Mouse (Mus musculus) MEL (cell line): ENCODE data around the gene Cachd1. TPM values are rescaled to one million over a fixed set of nuclear protein-coding genes. Genes with fewer than 3 reads are reported as not detected.

Experiments used
- DNase-seq: peaks from one replicate; pipeline ENCODE4 v3.0.0; 2011; ENCODE audit warnings: low read depth, low spot score
- H3K27ac ChIP-seq: 2 replicates; pipeline ENCODE4 v1.5.1; 2012; ENCODE audit warnings: low read depth, mild to moderate bottlenecking, control low read depth, low read length, moderate library complexity; ENCODE audit not compliant: control insufficient read depth
- H3K27me3 ChIP-seq, 2 experiments: fragments of 150-350 bp in 1 of 2; sonication (generic) in 1 of 2; 2 replicates each; pipeline ENCODE4 v1.6.1; 2012; ENCODE audit warnings: low read length in 2 of 2, mild to moderate bottlenecking in 2 of 2, improper control_type of control experiment in 1 of 2, moderate library complexity in 1 of 2; ENCODE audit not compliant: insufficient read depth in 2 of 2, control insufficient read depth in 1 of 2
- H3K36me3 ChIP-seq, 2 experiments: 2 replicates each; pipeline ENCODE4 v1.6.1; 2012 to 2014; ENCODE audit warnings: low read length in 2 of 2, improper control_type of control experiment in 1 of 2, inconsistent platforms in 1 of 2, mild to moderate bottlenecking in 1 of 2; ENCODE audit not compliant: insufficient read depth in 2 of 2, control insufficient read depth in 1 of 2
- H3K4me1 ChIP-seq, 2 experiments: fragments of 150-350 bp in 1 of 2; sonication (generic) in 1 of 2; 2 replicates each; pipeline ENCODE4 v1.6.1; 2012; ENCODE audit warnings: low read length in 2 of 2, improper control_type of control experiment in 1 of 2, mild to moderate bottlenecking in 1 of 2; ENCODE audit not compliant: insufficient read depth in 2 of 2, control insufficient read depth in 1 of 2
- H3K4me3 ChIP-seq, 2 experiments: fragments of 150-350 bp in 1 of 2; sonication (generic) in 1 of 2; 2 replicates each; pipeline ENCODE4 v1.5.1; 2012; ENCODE audit warnings: low read depth in 2 of 2, low read length in 2 of 2, mild to moderate bottlenecking in 2 of 2, moderate library complexity in 2 of 2, control low read depth in 1 of 2, improper control_type of control experiment in 1 of 2; ENCODE audit not compliant: control insufficient read depth in 1 of 2, insufficient read depth in 1 of 2
- H3K79me2 ChIP-seq: 2 replicates; pipeline ENCODE4 v1.6.1; 2012; ENCODE audit warnings: mild to moderate bottlenecking, low read length, moderate library complexity; ENCODE audit not compliant: control insufficient read depth, poor library complexity, insufficient read depth
- H3K9ac ChIP-seq: 2 replicates; pipeline ENCODE4 v1.6.1; 2012; ENCODE audit warnings: low read depth, mild to moderate bottlenecking, control low read depth, low read length, moderate library complexity; ENCODE audit not compliant: control insufficient read depth, poor library complexity, severe bottlenecking
- H3K9me3 ChIP-seq: fragments of 150-350 bp; sonication (generic); replicated peaks from 2 replicates; pipeline ENCODE4 v1.6.1; 2012; ENCODE audit warnings: mild to moderate bottlenecking, low read length, improper control_type of control experiment, moderate library complexity; ENCODE audit not compliant: insufficient read depth
- CTCF ChIP-seq, 3 experiments: IDR thresholded peaks in 2 of 3; conservative IDR thresholded peaks in 1 of 3; 2 replicates each; pipeline ENCODE4 v1.5.1; 2011 to 2012; ENCODE audit warnings: low read length in 3 of 3, low read depth in 2 of 3, mild to moderate bottlenecking in 2 of 3, improper control_type of control experiment in 1 of 3, inconsistent platforms in 1 of 3, mixed read lengths in 1 of 3, moderate library complexity in 1 of 3; ENCODE audit not compliant: control insufficient read depth in 1 of 3, insufficient read depth in 1 of 3, poor library complexity in 1 of 3, severe bottlenecking in 1 of 3
- E2F4 ChIP-seq: IDR thresholded peaks from 2 replicates; pipeline ENCODE4 v1.6.1; 2011; ENCODE audit warnings: low read depth, low read length, improper control_type of control experiment, borderline replicate concordance
- HCFC1 ChIP-seq: IDR thresholded peaks from 2 replicates; pipeline ENCODE4 v1.6.1; 2012; ENCODE audit warnings: low read depth, mild to moderate bottlenecking, inconsistent platforms, low read length, improper control_type of control experiment, moderate library complexity
- KAT2A ChIP-seq: conservative IDR thresholded peaks from 2 replicates; pipeline ENCODE4 v1.6.1; 2012; ENCODE audit warnings: low read depth, low read length, improper control_type of control experiment, inconsistent platforms
- MAX ChIP-seq: IDR thresholded peaks from 2 replicates; pipeline ENCODE4 v1.6.1; 2011; ENCODE audit warnings: low read length, improper control_type of control experiment
- MXI1 ChIP-seq: IDR thresholded peaks from 2 replicates; pipeline ENCODE4 v1.6.1; 2011; ENCODE audit warnings: mild to moderate bottlenecking, low read depth, low read length, improper control_type of control experiment
- NRF1 ChIP-seq: IDR thresholded peaks from 2 replicates; pipeline ENCODE4 v1.6.1; 2014; ENCODE audit warnings: low read depth, mild to moderate bottlenecking, inconsistent platforms, low read length, improper control_type of control experiment, moderate library complexity; ENCODE audit not compliant: poor library complexity, insufficient read depth, severe bottlenecking
- POLR2A ChIP-seq, 2 experiments: IDR thresholded peaks; 2 replicates each; pipeline ENCODE4 v1.6.1; 2011 to 2012; ENCODE audit warnings: low read length in 2 of 2, mild to moderate bottlenecking in 2 of 2, control low read depth in 1 of 2, improper control_type of control experiment in 1 of 2, low read depth in 1 of 2, moderate library complexity in 1 of 2; ENCODE audit not compliant: control insufficient read depth in 1 of 2, insufficient read depth in 1 of 2, poor library complexity in 1 of 2
- SIN3A ChIP-seq: IDR thresholded peaks from 2 replicates; pipeline ENCODE4 v1.6.1; 2012; ENCODE audit warnings: low read length, improper control_type of control experiment, inconsistent platforms
- SMC3 ChIP-seq: IDR thresholded peaks from 2 replicates; pipeline ENCODE4 v1.6.1; 2011; ENCODE audit warnings: low read depth, low read length, improper control_type of control experiment
- TAL1 ChIP-seq: IDR thresholded peaks from 2 replicates; pipeline ENCODE4 v1.6.1; 2012; ENCODE audit warnings: mild to moderate bottlenecking, inconsistent platforms, low read length, moderate library complexity, mixed read lengths
- ZC3H11A ChIP-seq: IDR thresholded peaks from 2 replicates; pipeline ENCODE4 v1.6.1; 2012; ENCODE audit warnings: low read depth, mild to moderate bottlenecking, inconsistent platforms, low read length, improper control_type of control experiment
- polyA plus RNA-seq, 2 experiments: library from polyadenylated mRNA; stranded (reverse) in 1 of 2; unstranded in 1 of 2; fragments of >175 nt in 1 of 2; fragments of >200 nt in 1 of 2; gene quantifications; 2 replicates each; pipeline versions ENCODE4 v1.2.1 to v1.2.4; 2012; ENCODE audit warnings: low replicate concordance in 2 of 2, low read depth in 1 of 2; ENCODE audit not compliant: insufficient read length in 2 of 2, insufficient read depth in 1 of 2, missing spikeins in 1 of 2
- total RNA-seq: library from RNA; depleted of rRNA; stranded (reverse); fragments of 300-350 nt; gene quantifications from 2 replicates; pipeline ENCODE4 v1.2.3, GENCODE M21; 2012

Cachd1 gene
- total and polyA plus RNA-seq, 3 experiments: 4.0 to 15.8 TPM; not detected in 1

DNA sequence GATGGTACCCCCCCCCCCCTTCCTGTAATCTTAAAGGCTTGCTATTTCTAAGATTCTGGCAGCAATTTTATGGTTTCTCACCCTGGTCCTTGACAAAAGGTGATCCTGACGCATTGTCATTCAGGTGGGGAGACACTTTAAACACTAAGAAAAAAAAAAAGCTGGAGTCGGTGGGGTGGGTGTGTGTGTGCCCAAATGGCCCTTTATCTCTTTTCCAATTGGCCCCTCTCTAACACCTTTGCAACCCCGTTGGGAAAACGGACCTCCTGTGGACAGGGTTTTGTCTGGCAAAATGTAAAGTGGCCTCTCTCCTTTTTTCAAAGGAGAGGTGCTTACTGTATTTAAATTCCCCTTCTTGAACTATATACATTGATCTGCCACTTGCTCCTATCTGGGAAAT is 2.5 kb downstream of the Cachd1 start:
- Histone ChIP-seq H3K4me1 (no peaks in the 10 kb centered on the region), H3K27me3 (no peaks in the 10 kb centered on the region), H3K79me2 (no peaks in the 10 kb centered on the region), H3K27ac (no peak overlapping the region), H3K4me3 (no peak overlapping the region)
- no peak for DNase-seq
- no peak for TF ChIP-seq KAT2A
- no peak for TF ChIP-seq SMC3
- no peak for TF ChIP-seq CTCF (IDR thresholded peaks at IDR 0.05 in 2 of 3, conservative IDR thresholded peaks at IDR 0.05 in 1 of 3; ENCODE audit: control insufficient read depth in 1 of 3, insufficient read depth in 1 of 3, low read depth in 2 of 3, low read length in 3 of 3, poor library complexity in 1 of 3, severe bottlenecking in 1 of 3)
- TF ChIP-seq, all 39 proteins: peak for 0
- Histone ChIP-seq H3K36me3 (no peaks in the 10 kb centered on the region), H3K9ac (no peak overlapping the region), H3K9me3 (no peaks in the 10 kb centered on the region)

DNA sequence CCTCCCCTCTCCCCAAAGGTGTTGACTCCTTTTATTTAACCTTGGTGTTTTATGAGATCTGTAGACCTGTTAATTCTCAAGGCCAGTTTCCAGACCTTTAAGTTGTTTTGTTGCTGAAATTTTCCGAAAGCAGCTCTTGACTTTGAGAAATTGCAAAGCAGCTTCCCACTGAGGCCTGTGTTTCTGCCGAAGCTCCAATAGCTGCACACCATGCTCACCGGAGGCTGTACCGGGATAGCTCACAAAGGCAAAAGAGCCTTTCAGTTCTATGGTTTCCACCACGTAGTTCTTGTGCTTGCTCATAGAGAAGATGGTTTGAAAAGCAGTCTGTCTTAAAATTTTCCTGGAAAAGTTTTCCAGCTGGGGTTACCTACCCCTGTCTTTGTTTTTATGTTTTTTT is 3.2 kb downstream of the Cachd1 start:
- H3K79me2 ChIP-seq: no peaks in the 10 kb centered on the region
- H3K36me3 ChIP-seq: no peaks in the 10 kb centered on the region
- no peaks in the 10 kb centered on the region for H3K9me3 ChIP-seq
- TF ChIP-seq POLR2A (IDR thresholded peaks at IDR 0.05; ENCODE audit: control insufficient read depth in 1 of 2, insufficient read depth in 1 of 2, low read depth in 1 of 2, low read length in 2 of 2, poor library complexity in 1 of 2): no peak
- no peak for TF ChIP-seq HCFC1
- no peak for TF ChIP-seq NRF1
- no peak for TF ChIP-seq ZC3H11A
- no peak for TF ChIP-seq MAX
- no peak for TF ChIP-seq SIN3A
- no peak for TF ChIP-seq MXI1
- TF ChIP-seq TAL1: no peak
- H3K27me3 ChIP-seq: no peaks in the 10 kb centered on the region
- H3K4me3 ChIP-seq: no peak overlapping the region
- H3K9ac ChIP-seq: no peak overlapping the region
- no peak for DNase-seq
- no peak overlapping the region for H3K27ac ChIP-seq
- H3K4me1 ChIP-seq: no peaks in the 10 kb centered on the region

GRCm38 (mm10) chr4:100780911-100781310 is 4.4 kb downstream of the Cachd1 start:
- H3K4me3 ChIP-seq: no peak overlapping the region

More at GRCm38 (mm10) chr4:100780911-100781310, 4.4 kb downstream of the Cachd1 start:
- TF ChIP-seq E2F4: no peak
- Histone ChIP-seq H3K9me3 (no peaks in the 10 kb centered on the region), H3K4me1 (no peaks in the 10 kb centered on the region), H3K9ac (no peak overlapping the region), H3K27me3 (no peaks in the 10 kb centered on the region), H3K36me3 (no peaks in the 10 kb centered on the region), H3K27ac (no peak overlapping the region), H3K79me2 (no peaks in the 10 kb centered on the region)
- DNase-seq: no peak
